Mouse (Mus musculus) cerebellum, adult 9-10 months (tissue): ENCODE results near the gene Slc26a10.
"Not testable (repeated sequence)": the region's sequence is repeated elsewhere in the genome, so short reads cannot be mapped to it uniquely, and the experiment has no call there.

ENCODE experiments used
- DNase-seq: peaks from one replicate; pipeline ENCODE4 v3.0.0; 2022

Slc26a10 gene

DNA sequence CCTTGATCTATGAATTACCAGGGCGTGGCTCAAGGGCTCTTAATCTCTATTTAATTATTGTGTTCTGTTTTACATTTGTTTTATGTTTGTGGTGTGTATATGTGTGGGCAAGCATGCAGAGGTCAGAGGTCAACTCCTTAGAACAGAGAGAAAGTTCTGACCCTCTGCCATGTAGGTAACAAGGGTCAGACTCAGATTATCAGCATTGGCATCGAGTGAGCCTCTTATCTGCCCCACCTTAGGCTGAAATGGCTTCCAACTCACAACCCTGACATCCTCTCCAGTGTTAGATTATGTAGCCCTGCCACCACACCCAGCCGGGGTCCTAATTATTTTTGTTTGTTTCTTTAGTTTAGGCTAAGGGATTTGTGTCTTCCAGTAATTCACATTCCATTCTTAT lies 22.0 kb downstream of the Slc26a10 start:
- DNase-seq = no peak

DNA sequence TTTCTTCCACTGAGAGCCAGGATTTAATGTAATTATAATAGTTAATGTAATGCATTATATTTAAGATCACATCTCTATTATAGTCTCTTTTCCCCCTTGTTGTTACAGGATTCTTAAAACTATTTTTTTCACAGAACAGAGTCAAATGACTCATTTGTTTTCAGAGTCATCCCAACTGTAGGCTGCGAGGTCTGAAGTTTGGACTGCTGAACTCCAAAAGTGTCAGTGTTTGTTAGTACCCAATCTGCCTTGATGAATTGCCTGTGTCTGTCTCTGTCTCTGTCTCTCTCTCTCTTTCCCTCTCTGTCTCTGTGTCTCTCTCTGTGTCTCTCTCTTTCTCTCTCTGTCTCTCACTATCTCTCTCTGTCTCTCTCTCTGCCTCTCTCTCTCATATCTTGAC lies 23.9 kb downstream of the Slc26a10 start:
- DNase-seq = no peak

DNA sequence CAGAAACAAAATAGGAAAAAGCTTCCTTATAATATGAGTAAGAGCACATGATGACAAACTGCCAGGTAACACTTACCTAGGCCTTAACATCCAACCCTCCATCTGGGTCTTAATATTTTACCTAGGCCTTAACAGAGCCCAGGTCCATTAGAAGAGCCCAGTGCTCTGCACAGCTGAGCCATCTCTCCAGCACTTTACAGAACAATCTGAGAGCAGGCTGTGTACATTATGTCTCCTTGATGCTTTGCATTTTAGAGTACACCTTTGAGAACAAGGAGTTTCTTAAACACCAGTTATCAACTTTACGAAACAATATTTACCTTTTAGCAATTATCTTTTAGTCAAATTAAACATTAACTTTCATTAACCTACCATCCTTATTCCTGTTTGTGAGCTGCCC lies 24.4 kb downstream of the Slc26a10 start:
- DNase-seq = no peak

DNA sequence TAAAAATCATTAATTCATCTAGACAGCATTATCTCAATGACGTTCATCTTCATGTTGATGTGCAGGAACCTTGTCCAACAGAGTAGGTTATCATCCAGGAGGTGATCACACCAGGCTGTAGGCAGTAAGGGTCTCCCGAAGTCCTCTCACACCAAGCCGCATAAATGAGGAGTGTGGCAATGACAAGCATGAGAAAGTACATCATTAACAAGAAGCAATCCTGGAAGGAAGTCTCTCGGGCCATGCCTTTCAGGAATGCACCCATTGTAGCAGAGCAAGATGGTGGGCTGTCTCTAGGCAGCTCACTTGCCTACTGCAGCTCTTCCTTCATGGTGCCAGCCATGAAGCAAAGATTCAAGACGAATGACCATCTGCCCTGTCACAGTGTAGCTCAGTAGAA lies 25.8 kb downstream of the Slc26a10 start:
- DNase-seq = no peak

DNA sequence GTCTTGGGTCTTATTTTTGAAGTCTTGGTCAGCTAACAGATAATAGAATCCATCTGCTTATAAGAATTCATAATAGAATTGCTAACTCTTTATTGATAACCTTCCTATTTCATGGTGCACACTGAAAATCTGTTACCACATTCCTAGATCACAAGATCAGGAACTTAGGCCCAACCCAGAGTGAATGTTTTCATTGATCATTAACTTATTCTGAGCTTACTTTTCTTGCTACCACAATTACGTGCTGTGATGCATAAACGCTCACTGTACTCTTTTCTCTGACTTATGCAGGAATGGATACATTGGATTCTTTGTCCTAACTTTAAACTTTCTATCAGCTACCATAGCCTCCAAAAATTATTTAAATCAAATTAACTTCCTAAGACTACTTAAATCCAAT lies 26.2 kb downstream of the Slc26a10 start:
- DNase-seq = no peak

GRCm38 (mm10) chr10:127153323-127153722 lies 27.1 kb downstream of the Slc26a10 start:
- DNase-seq = no peak

DNA sequence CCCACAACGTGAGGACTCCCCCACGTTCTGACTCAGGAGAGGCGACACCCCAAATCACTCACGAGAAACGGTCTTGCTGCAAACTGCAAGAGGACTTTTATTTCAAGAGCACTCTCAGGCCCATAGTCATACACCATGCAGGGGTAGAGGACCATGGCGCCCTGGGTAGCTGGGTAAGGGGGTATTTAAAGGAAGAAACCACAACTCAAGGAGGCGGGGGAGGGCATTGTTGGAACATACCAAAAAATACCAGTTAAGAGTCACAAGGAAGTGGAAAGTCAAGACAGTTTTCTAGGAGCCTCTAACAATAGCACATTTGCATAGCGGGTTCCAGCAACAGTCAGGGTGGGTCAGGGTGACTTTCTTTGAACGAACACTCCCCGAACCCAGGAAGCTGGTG lies 27.9 kb downstream of the Slc26a10 start:
- not testable (repeated sequence) for DNase-seq

GRCm38 (mm10) chr10:127151233-127151632 lies 29.2 kb downstream of the Slc26a10 start:
- not testable (repeated sequence) for DNase-seq

DNA sequence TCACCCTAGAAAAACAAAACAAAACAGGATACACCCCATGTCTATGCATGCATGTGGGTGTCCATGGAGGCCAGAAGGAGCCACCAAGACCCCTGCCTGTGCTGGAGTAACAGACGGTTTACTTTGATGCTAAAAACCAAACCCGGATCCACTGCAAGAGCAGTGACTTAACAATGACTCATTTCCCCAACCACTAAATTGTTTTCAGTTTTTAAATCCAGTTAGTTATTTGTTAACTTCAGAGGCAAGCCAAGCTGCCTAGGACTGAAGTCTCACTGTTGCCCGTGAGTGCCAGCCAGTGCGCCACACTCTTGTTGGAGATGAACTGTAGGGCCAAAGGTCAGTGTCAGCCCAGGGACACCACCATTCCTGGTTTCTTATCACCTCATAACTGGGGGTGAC lies 30.0 kb downstream of the Slc26a10 start:
- no peak for DNase-seq

GRCm38 (mm10) chr10:127147135-127147534 lies 33.3 kb downstream of the Slc26a10 start:
- no peak for DNase-seq

DNA sequence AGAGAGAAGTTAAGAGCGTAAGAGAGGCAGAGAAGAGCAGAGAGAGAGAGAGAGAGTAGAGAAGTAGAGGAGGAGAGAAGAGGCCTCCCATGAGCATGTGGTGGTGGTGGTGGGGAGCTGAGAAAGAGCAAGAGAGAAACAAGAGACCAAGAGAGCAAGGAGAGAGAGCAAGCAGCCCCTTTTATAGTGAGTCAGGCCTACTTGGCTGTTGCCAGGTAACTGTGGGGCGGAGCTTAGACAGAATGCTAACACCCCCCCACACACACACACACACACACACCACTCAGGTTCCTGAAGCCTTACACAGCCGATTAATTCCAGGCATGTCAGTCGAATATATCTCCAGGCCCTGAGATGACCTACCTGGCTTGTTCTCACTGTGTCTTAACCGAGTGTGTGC lies 35.1 kb downstream of the Slc26a10 start:
- no peak for DNase-seq

GRCm38 (mm10) chr10:127144536-127144935 lies 35.9 kb downstream of the Slc26a10 start:
- DNase-seq = no peak

- DNase-seq = peak; percentile 41
Measured at GRCm38 (mm10) chr10:127143228-127143627, 37.2 kb downstream of the Slc26a10 start.

DNA sequence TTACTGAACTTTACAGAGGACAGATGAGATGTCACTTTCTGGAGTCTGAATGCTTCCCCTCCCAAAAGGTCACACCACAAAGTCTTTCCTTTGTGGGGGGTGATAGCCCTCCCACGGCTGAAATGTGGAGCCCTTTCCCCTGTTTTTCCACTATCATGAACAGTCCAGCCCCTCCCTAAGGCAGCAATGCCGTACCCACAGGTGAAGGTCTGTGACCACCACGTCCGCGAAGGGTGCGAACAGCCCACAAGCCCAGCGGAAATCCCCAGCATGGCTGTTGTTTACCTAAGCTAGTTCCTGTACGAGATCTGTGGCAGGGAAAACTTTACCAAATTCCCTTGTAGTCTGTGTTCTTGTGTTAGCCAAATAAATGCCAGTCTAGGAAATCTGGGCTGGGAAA lies 38.9 kb downstream of the Slc26a10 start:
- no peak for DNase-seq

- DNase-seq = no peak
Measured at GRCm38 (mm10) chr10:127140971-127141370, 39.5 kb downstream of the Slc26a10 start.

DNA sequence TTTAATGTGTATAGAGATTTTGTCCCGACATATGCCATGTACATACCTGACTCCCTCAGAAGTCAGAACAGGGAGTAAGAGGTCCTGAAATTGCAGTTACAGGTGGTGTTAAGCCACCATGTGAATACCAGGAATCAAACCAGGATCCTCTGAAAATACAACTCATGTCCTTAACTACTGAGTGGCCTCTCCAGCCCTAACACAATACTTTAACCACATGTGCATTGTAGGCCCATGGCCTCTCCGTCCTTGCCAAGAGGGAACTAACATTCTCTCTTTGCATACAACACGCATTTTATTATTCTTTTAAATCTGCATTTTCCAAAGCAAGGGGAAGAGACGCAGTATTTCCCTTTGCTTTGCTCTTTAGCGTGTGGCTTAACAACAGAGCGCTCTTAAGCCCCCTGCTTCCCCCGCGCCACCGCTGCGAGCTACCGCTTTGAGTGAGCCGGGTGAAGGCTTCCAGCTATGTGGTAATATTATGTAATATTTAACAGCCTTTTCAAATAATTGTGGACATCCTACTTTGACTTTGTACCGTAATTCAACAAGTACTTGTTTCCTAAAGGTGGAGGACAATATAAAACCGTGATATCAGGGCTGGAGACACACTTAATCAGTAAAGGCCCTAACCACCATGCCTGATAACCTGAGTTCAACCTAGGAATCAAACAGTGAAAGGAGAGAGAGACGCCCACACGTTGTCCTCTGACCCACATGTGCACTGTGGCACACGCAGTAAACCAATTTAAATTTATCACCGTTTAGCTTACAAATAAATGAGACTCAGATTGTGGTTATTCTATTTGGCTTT lies 41.9 kb downstream of the Slc26a10 start:
- DNase-seq = no peak

DNA sequence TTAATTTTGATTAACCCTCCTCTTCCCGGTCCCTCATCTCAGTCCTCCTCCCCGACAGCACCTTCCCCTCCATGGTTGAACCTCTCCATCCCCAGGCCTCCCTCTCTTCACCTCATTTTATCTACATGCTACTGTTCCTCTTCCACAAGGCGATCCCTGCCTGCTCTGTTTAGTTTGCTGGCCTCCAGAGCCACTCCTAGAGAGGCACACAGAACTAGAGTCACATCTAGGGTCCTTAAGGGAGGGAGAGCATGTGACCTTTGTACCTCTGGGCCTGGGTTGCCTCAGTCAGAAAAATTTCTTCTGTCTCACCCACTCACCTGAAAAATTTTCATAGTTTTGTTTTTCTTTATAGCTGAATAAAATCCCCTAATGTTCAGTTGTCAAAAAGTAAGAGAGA lies 42.5 kb downstream of the Slc26a10 start:
- DNase-seq = no peak

- no peak for DNase-seq
Measured at GRCm38 (mm10) chr10:127136510-127136909, 43.9 kb downstream of the Slc26a10 start.

- no peak for DNase-seq
Measured at GRCm38 (mm10) chr10:127135118-127135836, 45.2 kb downstream of the Slc26a10 start.

GRCm38 (mm10) chr10:127134394-127135035 lies 45.9 kb downstream of the Slc26a10 start:
- DNase-seq = not testable (repeated sequence)

GRCm38 (mm10) chr10:127132469-127132868 lies 48.0 kb downstream of the Slc26a10 start:
- DNase-seq = no peak

GRCm38 (mm10) chr10:127129431-127129830 lies 51.0 kb downstream of the Slc26a10 start:
- no peak for DNase-seq

GRCm38 (mm10) chr10:127127711-127128279 lies 52.6 kb downstream of the Slc26a10 start:
- no peak for DNase-seq
